Mouse (Mus musculus): ENCODE measurements at regions not wholly inside any gene's neighbourhood (a gene's known extent, or its start where the extent isn't known, plus 50 kb on each side); places are given as distances from the start of the nearest gene placed in this dataset.

GRCm38 (mm10) chr16:50745723-50746122 is 154.8 kb upstream of the Ccdc54 start:
- TF ChIP-seq CTCF (IDR thresholded peaks at IDR 0.05 in 2 of 3, conservative IDR thresholded peaks at IDR 0.05 in 1 of 3; ENCODE audit: control insufficient read depth in 1 of 3, insufficient read depth in 1 of 3, low read depth in 2 of 3, low read length in 3 of 3, poor library complexity in 1 of 3, severe bottlenecking in 1 of 3), result no peak
- no peak for TF ChIP-seq E2F4 (IDR thresholded peaks at IDR 0.05; ENCODE audit: borderline replicate concordance, low read depth, low read length)
- no peak for TF ChIP-seq POLR2A (IDR thresholded peaks at IDR 0.05; ENCODE audit: control insufficient read depth in 1 of 2, insufficient read depth in 1 of 2, low read depth in 1 of 2, low read length in 2 of 2, poor library complexity in 1 of 2)

Measured in MEL (cell line).